Mouse (Mus musculus) embryonic fibroblast, embryonic 13.5 days (primary cell): Measurements from ENCODE around the gene Gm49373. TPM values are rescaled to one million over a fixed set of nuclear protein-coding genes. Genes with fewer than 3 reads are reported as not detected.

Experiments
- H3K27ac ChIP-seq: 2 replicates; pipeline ENCODE4 v1.5.1; 2012; ENCODE audit warnings: low read length, control low read depth, inconsistent platforms; ENCODE audit not compliant: insufficient read depth
- H3K4me1 ChIP-seq: 2 replicates; pipeline ENCODE4 v1.6.1; 2011; ENCODE audit warnings: low read length; ENCODE audit not compliant: control insufficient read depth, insufficient read depth
- H3K4me3 ChIP-seq: 2 replicates; pipeline ENCODE4 v1.5.1; 2011; ENCODE audit warnings: mild to moderate bottlenecking, control low read depth, low read length; ENCODE audit not compliant: insufficient read depth
- CTCF ChIP-seq: IDR thresholded peaks from 2 replicates; pipeline ENCODE4 v1.5.1; 2011; ENCODE audit warnings: mild to moderate bottlenecking, control low read depth, low read length, moderate library complexity, borderline replicate concordance; ENCODE audit not compliant: insufficient read depth
- POLR2A ChIP-seq: IDR thresholded peaks from 2 replicates; pipeline ENCODE4 v1.6.1; 2011; ENCODE audit warnings: low read depth, mild to moderate bottlenecking, control low read depth, low read length, moderate library complexity
- polyA plus RNA-seq: library from polyadenylated mRNA; stranded (reverse); fragments of >200 nt; gene quantifications from 2 replicates; pipeline ENCODE4 v1.2.4, GENCODE M21; 2011; ENCODE audit warnings: low read depth; ENCODE audit not compliant: missing spikeins, insufficient read length

The Gm49373 gene
- polyA plus RNA-seq, 1 experiment = 0.44 TPM

DNA sequence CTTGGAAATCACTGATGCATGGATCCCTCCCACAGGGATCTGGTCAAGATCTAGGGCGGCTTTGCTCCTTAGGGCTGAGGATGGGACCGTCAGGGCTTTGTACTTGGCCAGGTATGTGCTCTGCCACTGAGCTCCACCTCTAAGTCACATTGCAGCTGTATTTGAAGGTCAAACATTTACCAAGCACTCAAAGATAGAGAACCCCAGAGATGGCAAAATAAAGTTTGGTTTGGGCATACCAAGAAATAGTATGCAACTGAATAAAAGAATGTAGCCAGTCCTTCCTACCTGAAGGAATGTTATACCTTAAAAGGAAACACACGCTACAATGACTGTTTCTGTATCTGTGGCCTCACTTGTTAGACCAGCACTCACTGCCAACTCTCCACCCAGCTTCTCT, 51.5 kb downstream of the Gm49373 start:
- Histone ChIP-seq H3K4me1 (no peaks in the 10 kb centered on the region), H3K4me3 (no peak overlapping the region), H3K27ac (no peak overlapping the region)
- TF ChIP-seq CTCF (no peak), POLR2A (no peak)

DNA sequence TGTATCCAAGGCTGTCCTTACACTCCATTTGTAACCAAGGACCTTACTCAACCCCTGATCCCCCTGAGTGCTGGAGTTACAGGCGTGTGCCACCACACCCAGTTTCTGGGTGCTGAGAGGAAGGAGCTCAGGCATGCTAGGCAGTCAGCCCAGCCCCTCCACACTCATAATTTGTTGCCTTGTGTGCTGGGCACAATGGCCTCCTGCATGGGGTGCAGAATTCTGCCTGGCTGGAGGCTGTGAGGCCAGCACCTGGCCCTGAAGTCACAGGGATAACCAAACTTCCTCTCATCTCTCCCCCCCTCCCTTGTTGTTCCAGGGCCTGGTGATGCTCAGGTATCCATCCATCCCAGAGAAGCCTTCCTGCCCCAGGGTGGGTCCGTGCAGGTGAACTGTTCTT, 54.3 kb downstream of the Gm49373 start:
- Histone ChIP-seq H3K4me1 (no peaks in the 10 kb centered on the region), H3K4me3 (no peak overlapping the region), H3K27ac (no peak overlapping the region)
- TF ChIP-seq POLR2A (no peak), CTCF (no peak)

DNA sequence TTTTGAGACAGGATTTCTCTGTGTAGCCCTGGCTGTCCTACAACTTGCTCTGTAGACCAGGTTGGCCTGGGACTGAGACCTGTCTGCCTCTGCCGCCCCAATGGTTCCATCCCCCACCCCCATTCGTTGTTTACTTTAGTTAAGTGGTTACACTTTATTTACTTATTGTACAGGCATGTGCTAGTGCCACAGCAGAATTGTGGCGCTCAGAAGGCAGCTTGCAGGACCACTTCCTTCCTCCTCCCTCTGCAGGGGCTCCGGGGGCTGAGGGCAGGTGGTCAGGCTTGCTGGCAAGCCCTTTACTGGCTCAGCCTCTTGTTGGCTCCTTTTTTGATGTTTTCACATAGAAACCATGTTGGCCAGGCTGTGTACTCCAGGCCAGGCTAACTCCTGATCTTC, 55.7 kb downstream of the Gm49373 start:
- TF ChIP-seq POLR2A (no peak), CTCF (no peak)
- H3K4me1 ChIP-seq = no peaks in the 10 kb centered on the region
- H3K4me3 ChIP-seq = no peak overlapping the region
- H3K27ac ChIP-seq = no peak overlapping the region

GRCm38 (mm10) chr9:21016331-21017176, 56.3 kb downstream of the Gm49373 start:
- H3K4me3 ChIP-seq = 0 out of 2 replicates have a peak overlapping the region, but pooled peaks have one; percentile 9
- no peak for TF ChIP-seq CTCF
- TF ChIP-seq POLR2A = no peak
- H3K4me1 ChIP-seq = no peaks in the 10 kb centered on the region
- H3K27ac ChIP-seq = no peak overlapping the region

DNA sequence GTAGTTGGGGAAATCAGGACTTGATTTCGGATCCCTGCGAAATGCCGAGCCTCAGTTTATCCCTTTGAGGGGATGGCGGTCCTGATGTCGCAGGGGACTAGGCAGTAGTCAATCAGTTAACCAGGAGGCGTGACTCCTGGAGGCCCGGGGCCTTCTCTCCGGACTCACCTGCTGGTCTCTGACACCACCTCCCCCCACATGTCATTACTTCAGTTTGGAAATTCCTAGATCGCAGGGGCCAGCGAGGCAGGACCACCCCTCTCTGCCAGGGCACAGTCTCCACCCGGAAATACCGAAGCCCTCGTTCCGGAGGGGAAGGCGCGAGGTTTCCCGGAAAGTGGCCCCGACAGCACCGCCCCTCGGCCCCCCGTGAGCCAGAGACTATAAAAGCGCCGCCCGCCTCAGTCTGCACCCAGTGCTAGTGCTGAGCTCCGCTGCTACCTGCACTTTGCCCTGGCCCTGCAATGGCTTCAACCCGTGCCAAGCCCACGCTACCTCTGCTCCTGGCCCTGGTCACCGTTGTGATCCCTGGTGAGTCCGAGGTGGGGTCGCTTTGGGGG, 57.2 kb downstream of the Gm49373 start, which contains the start of gene Icam1:
Icam1 (plus strand) TSS at position 415 of the 560 bp plus-strand sequence.
- Histone ChIP-seq H3K27ac (no peak within 1 kb of the TSS), H3K4me3 (peak within 1 kb of the TSS; percentile 9; the same call in 1 of the 2 replicates), H3K4me1 (no peaks in the 10 kb centered on the region)
- TF ChIP-seq CTCF (no peak), POLR2A (peak; percentile 88)

GRCm38 (mm10) chr9:21014691-21015570, 58.0 kb downstream of the Gm49373 start:
- no peaks in the 10 kb centered on the region for H3K4me1 ChIP-seq
- no peak overlapping the region for H3K27ac ChIP-seq
- peak; percentile 44; the same call in 1 of the 2 replicates for TF ChIP-seq POLR2A
- TF ChIP-seq CTCF = no peak
- H3K4me3 ChIP-seq = peak overlapping the region; percentile 7; the same call in 1 of the 2 replicates

Other genes starting within 250 kb of the Gm49373 start
- 14.7 and 25.3 TPM in 2 replicates for gene A230050P20Rik, start 204.5 kb downstream of the Gm49373 start, polyA plus RNA-seq
- gene Angptl6, start 193.4 kb downstream of the Gm49373 start, polyA plus RNA-seq = 2.9 and 4.9 TPM in 2 replicates
- 31.1 and 34.5 TPM in 2 replicates for gene Ppan, start 184.9 kb downstream of the Gm49373 start, polyA plus RNA-seq
- gene Eif3g, start 174.5 kb downstream of the Gm49373 start, polyA plus RNA-seq = 106 and 107 TPM in 2 replicates
- 47.2 and 59.0 TPM in 2 replicates for gene Dnmt1, start 113.2 kb downstream of the Gm49373 start, polyA plus RNA-seq
- 34.0 and 36.2 TPM in 2 replicates for gene S1pr2, start 96.3 kb downstream of the Gm49373 start, polyA plus RNA-seq
- 43.7 and 43.9 TPM in 2 replicates for gene Mrpl4, start 70.4 kb downstream of the Gm49373 start, polyA plus RNA-seq
- gene Icam1, start 57.1 kb downstream of the Gm49373 start, polyA plus RNA-seq = 15.4 and 18.9 TPM in 2 replicates
- not detected in 2 replicates for gene Icam4, start 43.7 kb downstream of the Gm49373 start, polyA plus RNA-seq
- gene Icam5, start 41.0 kb downstream of the Gm49373 start, polyA plus RNA-seq = 0.82 and 1.0 TPM in 2 replicates
- gene Zglp1, start 6.0 kb downstream of the Gm49373 start, polyA plus RNA-seq = not detected in 2 replicates
- gene Fdx1l, start 518 bp upstream of the Gm49373 start, polyA plus RNA-seq = 20.9 and 29.0 TPM in 2 replicates
- gene Gm38431, start 18.9 kb upstream of the Gm49373 start, polyA plus RNA-seq = 2.4 and 5.2 TPM in 2 replicates
- gene Raver1, start 18.9 kb upstream of the Gm49373 start, polyA plus RNA-seq = 34.2 and 40.8 TPM in 2 replicates
- 11.1 and 15.1 TPM in 2 replicates for gene Tyk2, start 58.1 kb upstream of the Gm49373 start, polyA plus RNA-seq
- 142 and 166 TPM in 2 replicates for gene Cdc37, start 76.9 kb upstream of the Gm49373 start, polyA plus RNA-seq
- gene Pde4a, start 92.6 kb upstream of the Gm49373 start, polyA plus RNA-seq = 14.7 and 20.6 TPM in 2 replicates
- 23.2 and 27.4 TPM in 2 replicates for gene Keap1, start 166.3 kb upstream of the Gm49373 start, polyA plus RNA-seq
- not detected in 2 replicates for gene S1pr5, start 175.3 kb upstream of the Gm49373 start, polyA plus RNA-seq
- 5.3 and 8.2 TPM in 2 replicates for gene Atg4d, start 192.2 kb upstream of the Gm49373 start, polyA plus RNA-seq
- gene Kri1, start 214.9 kb upstream of the Gm49373 start, polyA plus RNA-seq = 24.9 and 28.9 TPM in 2 replicates
- 13.0 and 16.5 TPM in 2 replicates for gene Cdkn2d, start 218.3 kb upstream of the Gm49373 start, polyA plus RNA-seq
- gene Ap1m2, start 239.2 kb upstream of the Gm49373 start, polyA plus RNA-seq = not detected in 2 replicates
- 115 and 125 TPM in 2 replicates for gene Slc44a2, start 247.6 kb upstream of the Gm49373 start, polyA plus RNA-seq